Mouse (Mus musculus) forebrain, embryonic 16.5 days (tissue): Measurements from ENCODE around the gene Vps9d1. TPM values are rescaled to one million over a fixed set of nuclear protein-coding genes. Genes with fewer than 3 reads are reported as not detected.
"Not testable (repeated sequence)": the region's sequence is repeated elsewhere in the genome, so short reads cannot be mapped to it uniquely, and the experiment has no call there.

Experiments
- ATAC-seq: fragments of 200-750 bp; cut with Nextera tagmentation; 2 replicates; pipeline ENCODE4 v1.8.0; 2017; ENCODE audit warnings: mild to moderate bottlenecking, moderate library complexity
- H3K27ac ChIP-seq: fragments of 300-500 bp; sonication (generic); 2 replicates; pipeline ENCODE4 v1.5.1; 2014; ENCODE audit warnings: low read length, control low read depth
- H3K27me3 ChIP-seq: fragments of 300-500 bp; sonication (generic); replicated peaks from 2 replicates; pipeline ENCODE4 v1.6.1; 2014; ENCODE audit warnings: low read length; ENCODE audit not compliant: control insufficient read depth, insufficient read depth
- H3K36me3 ChIP-seq: fragments of 300-500 bp; sonication (generic); 2 replicates; pipeline ENCODE4 v1.6.1; 2014; ENCODE audit not compliant: control insufficient read depth, insufficient read depth
- H3K4me1 ChIP-seq: fragments of 300-500 bp; sonication (generic); replicated peaks from 2 replicates; pipeline ENCODE4 v1.6.1; 2014; ENCODE audit warnings: low read length; ENCODE audit not compliant: control insufficient read depth, insufficient read depth
- H3K4me2 ChIP-seq: fragments of 300-500 bp; sonication (generic); 2 replicates; pipeline ENCODE4 v1.6.1; 2014; ENCODE audit warnings: mild to moderate bottlenecking, low read length, control low read depth
- H3K4me3 ChIP-seq: fragments of 300-500 bp; sonication (generic); replicated peaks from 2 replicates; pipeline ENCODE4 v1.5.1; 2014; ENCODE audit warnings: mild to moderate bottlenecking, low read length, control low read depth
- H3K9ac ChIP-seq: fragments of 300-500 bp; sonication (generic); replicated peaks from 2 replicates; pipeline ENCODE4 v1.6.1; 2014; ENCODE audit warnings: low read depth, low read length, control low read depth
- H3K9me3 ChIP-seq: fragments of 300-500 bp; sonication (generic); 2 replicates; pipeline ENCODE4 v1.6.1; 2016; ENCODE audit warnings: low read length; ENCODE audit not compliant: control insufficient read depth
- WGBS: fragments of 180-500 bp; shearing (Covaris S2); extraction: QIAGEN DNeasy Blood & Tissue Kit; methylation state at CpG from one replicate; pipeline ENCODE4 v1.1.7; 2014; 5-methylcytosine and 5-hydroxymethylcytosine counted together
- polyA plus RNA-seq: library from polyadenylated mRNA; unstranded; fragments of >200 nt; fragmentation: Nextera tagmentation; extraction: Ambion mirVana; gene quantifications from 2 replicates; pipeline ENCODE4 v1.2.1, GENCODE M21; 2015

Gene Vps9d1
- polyA plus RNA-seq, 1 experiment from 2014 or later, result 60.5 TPM

- H3K9me3 ChIP-seq, result no peaks in the 10 kb centered on the region
- H3K27me3 ChIP-seq, result peaks cover 20% of the 10 kb centered on the region; the same call in 1 of the 2 replicates
- no peak overlapping the region for H3K4me2 ChIP-seq
- WGBS, result 61% methylated on average over 13 of the region's 13 CpGs
- no peak for ATAC-seq
- no peak overlapping the region for H3K27ac ChIP-seq
- H3K9ac ChIP-seq, result no peak overlapping the region
- H3K36me3 ChIP-seq, result peaks cover 4% of the 10 kb centered on the region
- H3K4me1 ChIP-seq, result peaks cover 17% of the 10 kb centered on the region
- H3K4me3 ChIP-seq, result no peak overlapping the region
These were observed 20.8 kb downstream of the Vps9d1 start for GRCm38 (mm10) chr8:123233300-123233699.

GRCm38 (mm10) chr8:123232553-123232952, 21.6 kb downstream of the Vps9d1 start:
- Histone ChIP-seq H3K27ac (no peak overlapping the region), H3K9ac (no peak overlapping the region), H3K4me1 (peaks cover 17% of the 10 kb centered on the region), H3K4me3 (no peak overlapping the region), H3K27me3 (peaks cover 20% of the 10 kb centered on the region; the same call in 1 of the 2 replicates), H3K9me3 (no peaks in the 10 kb centered on the region), H3K36me3 (peaks cover 4% of the 10 kb centered on the region), H3K4me2 (no peak overlapping the region)
- WGBS, result 47% methylated on average over 7 of the region's 7 CpGs
- no peak for ATAC-seq

- H3K4me2 ChIP-seq, result no peak overlapping the region
- WGBS, result 60% methylated on average over 5 of the region's 5 CpGs
These were observed 22.4 kb downstream of the Vps9d1 start for GRCm38 (mm10) chr8:123231742-123232141.

GRCm38 (mm10) chr8:123230326-123230725, 23.8 kb downstream of the Vps9d1 start:
- not testable (repeated sequence) for H3K4me3 ChIP-seq, ATAC-seq, H3K4me2 ChIP-seq, H3K9ac ChIP-seq, H3K36me3 ChIP-seq, H3K9me3 ChIP-seq, H3K27ac ChIP-seq
- 85% methylated on average over 9 of the region's 11 CpGs for WGBS
- Histone ChIP-seq H3K27me3 (peaks cover 10% of the 10 kb centered on the region; the same call in 1 of the 2 replicates), H3K4me1 (peaks cover 12% of the 10 kb centered on the region)

More at GRCm38 (mm10) chr8:123231742-123232141, 22.4 kb downstream of the Vps9d1 start:
- Histone ChIP-seq H3K36me3 (peaks cover 6% of the 10 kb centered on the region), H3K4me1 (peaks cover 17% of the 10 kb centered on the region), H3K27me3 (peaks cover 16% of the 10 kb centered on the region; the same call in 1 of the 2 replicates), H3K27ac (no peak overlapping the region), H3K9me3 (no peaks in the 10 kb centered on the region), H3K4me3 (no peak overlapping the region), H3K9ac (no peak overlapping the region)
- ATAC-seq, result no peak

GRCm38 (mm10) chr8:123228416-123228815, 25.7 kb downstream of the Vps9d1 start:
- H3K27ac ChIP-seq, result no peak overlapping the region
- 100% methylated on average over 1 of the region's 1 CpGs for WGBS
- H3K27me3 ChIP-seq, result no peaks in the 10 kb centered on the region
- ATAC-seq, result no peak
- peaks cover 13% of the 10 kb centered on the region for H3K4me1 ChIP-seq
- no peaks in the 10 kb centered on the region for H3K9me3 ChIP-seq
- no peak overlapping the region for H3K4me3 ChIP-seq
- H3K4me2 ChIP-seq, result no peak overlapping the region
- no peak overlapping the region for H3K9ac ChIP-seq
- H3K36me3 ChIP-seq, result peaks cover 6% of the 10 kb centered on the region

- Histone ChIP-seq H3K27me3 (peaks cover 2% of the 10 kb centered on the region; the same call in 1 of the 2 replicates), H3K4me3 (peak within 1 kb of the TSS; percentile 79), H3K27ac (peak within 1 kb of the TSS; percentile 82), H3K4me2 (peak within 1 kb of the TSS; percentile 85), H3K9ac (peak within 1 kb of the TSS; percentile 88), H3K4me1 (peaks cover 13% of the 10 kb centered on the region), H3K36me3 (peaks cover 6% of the 10 kb centered on the region), H3K9me3 (no peaks in the 10 kb centered on the region)
- ATAC-seq, result peak; percentile 94
- 3% methylated on average over 59 of the region's 59 CpGs for WGBS
These were observed 29.6 kb downstream of the Vps9d1 start, which contains the start of gene Cdk10 for GRCm38 (mm10) chr8:123224278-123225266. Gene Cdk10 (plus strand): TSS chr8:123224842.

GRCm38 (mm10) chr8:123220917-123221316, 33.2 kb downstream of the Vps9d1 start:
- H3K4me2 ChIP-seq, result no peak overlapping the region
- no peak for ATAC-seq
- no peak overlapping the region for H3K27ac ChIP-seq
- WGBS, result 65% methylated on average over 1 of the region's 1 CpGs
- H3K9ac ChIP-seq, result no peak overlapping the region
- peaks cover 2% of the 10 kb centered on the region; the same call in 1 of the 2 replicates for H3K27me3 ChIP-seq
- H3K36me3 ChIP-seq, result no peaks in the 10 kb centered on the region
- peaks cover 13% of the 10 kb centered on the region for H3K4me1 ChIP-seq
- no peaks in the 10 kb centered on the region for H3K9me3 ChIP-seq
- H3K4me3 ChIP-seq, result no peak overlapping the region

GRCm38 (mm10) chr8:123215430-123215829, 38.7 kb downstream of the Vps9d1 start:
- no peaks in the 10 kb centered on the region for H3K9me3 ChIP-seq
- ATAC-seq, result no peak
- H3K4me1 ChIP-seq, result peaks cover 15% of the 10 kb centered on the region
- no peak overlapping the region for H3K27ac ChIP-seq
- H3K27me3 ChIP-seq, result peaks cover 2% of the 10 kb centered on the region; the same call in 1 of the 2 replicates
- H3K4me2 ChIP-seq, result no peak overlapping the region
- H3K4me3 ChIP-seq, result no peak overlapping the region
- WGBS, result 79% methylated on average over 3 of the region's 3 CpGs
- no peak overlapping the region for H3K9ac ChIP-seq
- H3K36me3 ChIP-seq, result no peaks in the 10 kb centered on the region

- ATAC-seq, result no peak; the same call in 1 of the 2 replicates
- 18% methylated on average over 22 of the region's 22 CpGs for WGBS
These were observed 40.9 kb downstream of the Vps9d1 start for GRCm38 (mm10) chr8:123213118-123213772.

More at GRCm38 (mm10) chr8:123213118-123213772, 40.9 kb downstream of the Vps9d1 start:
- H3K9ac ChIP-seq, result peak overlapping the region; percentile 77
- H3K4me3 ChIP-seq, result peak overlapping the region; percentile 64
- H3K4me2 ChIP-seq, result peak overlapping the region; percentile 69
- H3K4me1 ChIP-seq, result peaks cover 15% of the 10 kb centered on the region
- H3K9me3 ChIP-seq, result no peaks in the 10 kb centered on the region
- peaks cover 2% of the 10 kb centered on the region; the same call in 1 of the 2 replicates for H3K36me3 ChIP-seq
- H3K27me3 ChIP-seq, result no peaks in the 10 kb centered on the region; the same call in 1 of the 2 replicates
- H3K27ac ChIP-seq, result no peak overlapping the region
